Mouse (Mus musculus) cortical plate, adult 2 months (tissue): Measurements from ENCODE around the gene Mturn. TPM values are rescaled to one million over a fixed set of nuclear protein-coding genes. Genes with fewer than 3 reads are reported as not detected.

Source experiments
- H3K27ac ChIP-seq: fragments of 200-500 bp; 2 replicates; pipeline ENCODE4 v1.5.1; 2012; ENCODE audit warnings: low read length, control low read depth, inconsistent platforms; ENCODE audit not compliant: insufficient read depth
- H3K4me1 ChIP-seq: fragments of 200-500 bp; 2 replicates; pipeline ENCODE4 v1.6.1; 2011; ENCODE audit warnings: low read length; ENCODE audit not compliant: control insufficient read depth, insufficient read depth
- H3K4me3 ChIP-seq: fragments of 200-500 bp; 2 replicates; pipeline ENCODE4 v1.5.1; 2011; ENCODE audit warnings: mild to moderate bottlenecking, low read length, control low read depth; ENCODE audit not compliant: insufficient read depth
- CTCF ChIP-seq: fragments of 200-500 bp; IDR thresholded peaks from 2 replicates; pipeline ENCODE4 v1.5.1; 2011; ENCODE audit warnings: mild to moderate bottlenecking, control low read depth, low read length; ENCODE audit not compliant: insufficient read depth; ENCODE audit errors: extremely low read depth
- POLR2A ChIP-seq: fragments of 200-500 bp; IDR thresholded peaks from 2 replicates; pipeline ENCODE4 v1.6.1; 2011; ENCODE audit warnings: mild to moderate bottlenecking, low read length, control low read depth; ENCODE audit not compliant: insufficient read depth; ENCODE audit errors: extremely low read depth
- polyA plus RNA-seq: library from polyadenylated mRNA; depleted of rRNA; stranded (reverse); fragments of >200 nt; gene quantifications from 2 replicates; pipeline ENCODE4 v1.2.3, GENCODE M21; 2012; rRNA removed

The Mturn gene
- 51.3 and 57.0 TPM in 2 replicates for polyA plus RNA-seq

GRCm38 (mm10) chr6:54680891-54681745, at the start of gene Mturn:
Gene Mturn, plus strand, starts transcription at chr6:54681624.
- H3K27ac ChIP-seq, result peak within 1 kb of the TSS; percentile 68; the same call in 1 of the 2 replicates
- H3K4me3 ChIP-seq, result peak within 1 kb of the TSS; percentile 93
- TF ChIP-seq CTCF, result no peak
- TF ChIP-seq POLR2A, result no peak
- H3K4me1 ChIP-seq, result no peaks in the 10 kb centered on the region

- Histone ChIP-seq H3K4me1 (no peaks in the 10 kb centered on the region), H3K27ac (no peak overlapping the region), H3K4me3 (no peak overlapping the region)
- TF ChIP-seq POLR2A (no peak), CTCF (no peak)
Observed at GRCm38 (mm10) chr6:54639877-54640276, 41.5 kb upstream of the Mturn start.

GRCm38 (mm10) chr6:54641953-54642352, 39.5 kb upstream of the Mturn start:
- H3K4me1 ChIP-seq, result no peaks in the 10 kb centered on the region
- H3K4me3 ChIP-seq, result no peak overlapping the region
- TF ChIP-seq CTCF, result no peak
- TF ChIP-seq POLR2A, result no peak
- H3K27ac ChIP-seq, result no peak overlapping the region

- Histone ChIP-seq H3K4me1 (no peaks in the 10 kb centered on the region), H3K27ac (no peak overlapping the region), H3K4me3 (no peak overlapping the region)
- TF ChIP-seq CTCF (no peak), POLR2A (no peak)
Observed at GRCm38 (mm10) chr6:54643181-54643580, 38.2 kb upstream of the Mturn start.

- Histone ChIP-seq H3K4me1 (no peaks in the 10 kb centered on the region), H3K27ac (no peak overlapping the region), H3K4me3 (no peak overlapping the region)
- TF ChIP-seq CTCF (no peak), POLR2A (no peak)
Observed at GRCm38 (mm10) chr6:54655471-54656095, 25.8 kb upstream of the Mturn start.

GRCm38 (mm10) chr6:54657861-54658260, 23.6 kb upstream of the Mturn start:
- Histone ChIP-seq H3K4me1 (no peaks in the 10 kb centered on the region), H3K4me3 (no peak overlapping the region), H3K27ac (no peak overlapping the region)
- TF ChIP-seq POLR2A (no peak), CTCF (no peak)

GRCm38 (mm10) chr6:54669868-54670267, 11.6 kb upstream of the Mturn start:
- Histone ChIP-seq H3K27ac (no peak overlapping the region), H3K4me3 (no peak overlapping the region), H3K4me1 (no peaks in the 10 kb centered on the region)
- TF ChIP-seq POLR2A (no peak), CTCF (no peak)

GRCm38 (mm10) chr6:54672901-54673300, 8.5 kb upstream of the Mturn start:
- TF ChIP-seq CTCF (no peak), POLR2A (no peak)
- Histone ChIP-seq H3K27ac (no peak overlapping the region), H3K4me1 (no peaks in the 10 kb centered on the region), H3K4me3 (no peak overlapping the region)

GRCm38 (mm10) chr6:54679686-54680085, 1.7 kb upstream of the Mturn start:
- Histone ChIP-seq H3K4me3 (no peak overlapping the region), H3K4me1 (no peaks in the 10 kb centered on the region), H3K27ac (no peak overlapping the region)
- TF ChIP-seq POLR2A, result no peak
- no peak for TF ChIP-seq CTCF

- Histone ChIP-seq H3K4me3 (peak overlapping the region; percentile 93), H3K4me1 (no peaks in the 10 kb centered on the region), H3K27ac (peak overlapping the region; percentile 68; the same call in 1 of the 2 replicates)
- TF ChIP-seq CTCF, result no peak
- no peak; the same call in 1 of the 2 replicates for TF ChIP-seq POLR2A
Observed at GRCm38 (mm10) chr6:54681746-54682428, 463 bp downstream of the Mturn start.
